Mouse (Mus musculus): ENCODE data around the gene Zfp574.

Zfp574 gene

DNA sequence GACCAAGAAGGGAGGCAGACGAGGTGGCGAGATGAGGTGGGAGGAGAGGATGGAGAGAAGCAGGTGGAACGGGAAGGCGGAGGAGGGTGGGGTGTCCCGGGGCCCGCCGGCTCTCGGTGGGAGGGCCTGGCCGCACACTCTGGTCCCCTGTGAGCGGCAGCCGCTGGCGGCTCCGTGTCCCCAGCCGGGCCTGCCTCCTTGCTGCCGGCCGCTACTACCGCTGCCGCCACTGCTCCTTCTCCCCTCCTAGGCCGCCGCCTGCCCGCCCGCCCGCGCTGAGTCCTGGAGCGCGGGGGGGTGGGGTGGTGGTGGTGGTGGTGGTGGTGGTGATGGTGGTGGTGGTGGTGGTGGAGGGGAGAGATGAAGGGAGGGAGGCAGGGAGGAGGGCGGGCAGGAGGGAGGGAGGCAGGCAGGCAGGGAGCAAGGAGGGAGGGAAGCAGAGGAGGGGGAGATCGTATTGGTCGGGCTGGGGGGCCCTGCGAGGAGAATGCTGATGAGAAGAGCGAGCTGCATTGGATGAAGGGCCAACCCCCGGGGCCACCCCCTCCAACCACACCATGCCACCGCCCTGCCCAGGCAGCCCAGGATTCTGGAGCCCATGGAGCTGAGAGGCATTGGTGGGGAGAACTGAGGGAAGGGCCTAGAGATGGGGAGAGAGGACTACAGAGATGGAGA, 486 bp downstream of the Zfp574 start:
- peak; percentile 33 for DNase-seq (ENCODE audit: low spot score)

DNA sequence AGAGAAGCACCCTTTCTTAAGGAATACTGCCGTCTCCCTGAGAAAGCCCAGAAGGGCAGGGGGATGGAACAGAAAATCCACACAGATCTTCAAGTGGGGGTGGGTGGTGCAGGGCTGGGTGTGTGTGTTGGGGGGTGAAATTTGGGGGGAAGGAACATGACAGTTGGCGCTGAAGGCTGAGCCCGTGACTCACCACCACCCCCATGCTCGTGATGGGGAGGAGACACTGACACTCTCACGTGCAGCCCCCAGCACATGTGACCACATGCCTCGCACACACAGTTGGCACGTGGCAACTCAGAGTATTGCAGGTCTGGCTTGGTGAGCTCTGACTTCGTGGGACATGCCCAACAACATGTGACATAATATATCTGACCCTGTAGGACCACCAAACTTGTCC, 1.6 kb downstream of the Zfp574 start:
- DNase-seq (ENCODE audit: low spot score): no peak

DNA sequence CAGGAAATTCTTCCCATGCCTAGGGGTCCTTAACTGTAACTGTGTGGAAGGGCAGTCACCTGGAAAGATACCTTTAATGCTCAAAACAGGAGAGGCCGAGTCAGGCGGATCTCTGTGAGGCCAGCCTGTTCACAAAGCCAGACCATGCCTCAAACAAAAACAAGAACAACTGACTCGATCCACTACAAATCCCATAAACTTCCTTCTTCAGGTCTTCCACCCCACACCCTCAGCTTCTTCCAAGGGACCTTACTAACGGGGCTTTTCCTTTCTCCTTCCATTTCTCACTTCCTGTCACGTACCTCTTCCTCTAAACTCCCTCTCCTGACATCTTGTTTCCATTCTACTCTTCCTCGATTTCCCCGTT, 3.9 kb downstream of the Zfp574 start:
- DNase-seq (ENCODE audit: low spot score): no peak

DNA sequence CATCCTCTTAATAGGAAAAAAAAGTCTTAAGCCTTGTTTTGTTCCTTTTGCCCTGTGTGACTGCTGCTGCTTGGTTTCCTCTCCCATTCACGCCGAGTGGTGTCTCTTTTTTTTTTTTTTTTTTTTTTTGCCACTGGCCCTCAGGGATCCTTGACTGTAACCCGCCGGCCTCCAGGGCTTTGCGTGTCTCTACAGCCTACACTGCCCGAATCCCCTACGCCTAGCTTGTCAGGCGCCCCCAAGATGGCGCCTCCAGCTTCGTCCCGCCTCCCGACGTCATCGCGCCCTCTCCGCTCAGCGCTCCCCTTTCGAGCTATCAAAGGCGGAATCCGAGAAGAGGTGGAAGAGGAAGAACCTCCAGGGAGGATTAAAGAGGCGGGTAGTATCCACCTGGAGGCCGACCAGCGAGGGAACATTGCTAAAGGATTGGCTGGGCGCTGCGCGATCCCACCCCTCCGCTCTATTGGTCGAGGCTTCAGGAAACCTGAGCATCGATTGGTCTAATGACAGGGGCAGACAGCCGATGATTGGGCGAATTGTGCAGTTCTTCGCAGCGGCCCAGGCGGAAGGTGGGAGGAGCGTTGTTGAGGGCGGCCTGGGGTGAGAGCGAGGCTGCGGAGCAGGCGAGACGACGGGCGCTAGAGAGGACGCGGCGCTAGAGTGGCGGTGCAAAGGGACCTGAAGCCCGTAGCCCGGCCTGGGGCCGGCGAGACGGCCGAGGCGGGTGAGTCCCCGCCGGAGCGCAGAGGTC, 4.5 kb downstream of the Zfp574 start:
- DNase-seq (ENCODE audit: low spot score): peak; percentile 88

DNA sequence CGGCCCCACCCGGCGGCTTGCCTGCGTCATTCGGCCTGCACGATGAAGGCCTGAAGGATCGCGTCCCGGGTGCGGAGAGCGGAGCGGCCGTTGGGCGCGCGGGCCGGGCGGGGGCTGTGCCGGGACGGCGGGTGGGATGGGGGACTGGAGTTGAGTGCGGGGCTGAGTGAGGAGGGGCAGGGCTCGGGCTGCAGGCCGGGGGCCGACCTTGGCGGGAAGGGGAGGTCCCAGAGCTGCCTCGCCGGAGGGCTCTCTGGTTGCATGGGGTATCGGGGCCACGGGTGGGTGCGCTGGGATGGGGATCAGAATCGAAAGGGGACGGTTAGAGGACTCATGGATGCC, 5.0 kb downstream of the Zfp574 start:
- DNase-seq (ENCODE audit: low spot score): no peak

DNA sequence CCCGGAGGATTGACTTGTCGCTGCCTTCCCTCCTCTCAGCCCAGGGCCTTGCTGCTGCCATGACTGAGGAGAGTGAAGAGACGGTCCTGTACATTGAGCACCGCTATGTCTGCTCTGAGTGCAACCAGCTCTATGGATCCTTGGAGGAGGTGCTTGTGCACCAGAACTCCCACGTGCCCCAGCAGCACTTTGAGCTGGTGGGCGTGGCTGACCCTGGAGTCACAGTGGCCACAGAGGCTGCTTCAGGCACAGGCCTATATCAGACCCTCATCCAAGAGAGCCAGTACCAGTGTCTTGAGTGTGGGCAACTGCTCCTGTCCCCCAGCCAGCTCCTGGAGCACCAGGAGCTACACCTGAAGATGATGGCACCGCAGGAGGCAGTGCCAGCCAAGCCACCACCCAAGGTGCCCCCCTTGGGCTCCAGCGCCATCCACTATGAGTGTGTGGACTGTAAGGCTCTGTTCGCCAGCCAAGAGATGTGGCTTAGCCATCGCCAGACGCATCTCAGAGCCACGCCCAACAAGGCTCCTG, 7.2 kb downstream of the Zfp574 start:
- DNase-seq (ENCODE audit: low spot score): no peak

DNA sequence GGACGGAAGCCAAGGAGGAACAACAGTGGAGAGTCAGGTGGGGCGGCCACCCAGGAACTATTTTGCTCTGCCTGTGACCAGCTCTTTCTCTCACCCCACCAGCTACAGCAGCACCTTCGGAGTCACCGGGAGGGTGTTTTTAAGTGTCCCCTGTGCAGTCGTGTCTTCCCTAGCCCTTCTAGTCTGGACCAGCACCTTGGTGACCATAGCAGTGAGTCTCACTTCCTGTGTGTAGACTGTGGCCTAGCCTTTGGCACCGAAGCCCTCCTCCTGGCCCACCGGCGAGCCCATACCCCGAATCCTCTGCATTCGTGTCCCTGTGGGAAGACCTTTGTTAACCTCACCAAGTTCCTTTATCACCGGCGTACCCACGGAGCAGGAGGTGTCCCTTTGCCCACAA, 8.1 kb downstream of the Zfp574 start:
- no peak for DNase-seq (ENCODE audit: low spot score)

DNA sequence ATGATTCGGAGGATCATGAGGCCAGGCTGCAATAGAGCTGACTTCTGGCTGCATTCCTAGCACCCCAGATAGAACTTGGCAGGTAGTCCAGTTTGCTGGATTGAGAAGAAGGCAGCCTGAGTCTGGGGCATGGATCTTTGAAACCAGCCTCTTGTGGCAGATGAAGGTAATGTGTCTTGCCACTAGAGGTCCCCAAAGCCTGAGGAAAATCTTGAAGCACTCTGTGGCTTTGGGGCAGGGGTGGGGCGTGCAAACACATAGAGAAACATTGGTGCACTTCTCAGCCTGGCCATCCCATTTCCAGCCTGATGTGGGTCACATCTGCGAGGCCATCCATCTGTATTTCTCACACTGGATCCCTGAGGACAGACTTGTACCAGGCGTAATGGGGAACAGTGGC, 10.1 kb downstream of the Zfp574 start:
- DNase-seq (ENCODE audit: low spot score): no peak

DNA sequence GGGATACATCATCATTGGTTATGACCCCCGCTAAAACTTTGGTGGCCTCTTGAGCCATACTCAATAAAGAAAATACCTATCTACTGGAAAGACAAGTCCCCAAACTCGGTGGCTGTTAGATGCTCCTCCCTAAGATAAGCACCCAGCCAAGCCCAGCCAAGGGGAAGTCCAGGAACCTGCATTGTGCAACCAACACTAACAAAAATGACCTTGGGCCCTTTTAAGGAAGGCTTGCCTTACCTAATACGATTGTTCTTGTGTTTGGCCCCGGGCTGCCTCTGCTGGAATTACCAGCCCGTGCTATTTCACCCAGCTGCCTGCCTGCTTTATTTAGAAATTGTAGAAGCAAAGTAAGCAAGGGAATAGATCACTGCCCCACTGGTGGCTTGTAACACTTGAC, 12.3 kb downstream of the Zfp574 start:
- no peak for DNase-seq (ENCODE audit: low spot score)

DNA sequence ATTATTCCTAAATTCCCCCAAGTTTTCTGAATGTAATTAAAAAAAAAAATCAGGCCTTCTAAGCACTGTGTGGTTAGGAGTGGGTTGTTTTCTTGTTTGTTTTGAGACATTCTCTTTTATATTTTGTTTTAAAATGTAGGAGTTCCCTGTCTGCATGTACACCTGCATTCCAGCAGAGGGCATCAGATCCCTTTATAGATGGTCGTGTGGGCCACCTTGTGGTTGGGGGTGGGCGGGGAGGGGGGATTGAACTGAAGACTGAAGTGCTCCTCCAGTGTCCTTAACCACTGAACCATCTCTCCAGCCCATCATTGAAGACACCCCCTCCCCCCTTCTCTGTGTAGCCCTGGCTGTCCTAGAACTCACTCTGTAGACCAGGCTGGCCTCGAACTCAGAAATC, 14.3 kb downstream of the Zfp574 start:
- DNase-seq (ENCODE audit: low spot score): no peak

DNA sequence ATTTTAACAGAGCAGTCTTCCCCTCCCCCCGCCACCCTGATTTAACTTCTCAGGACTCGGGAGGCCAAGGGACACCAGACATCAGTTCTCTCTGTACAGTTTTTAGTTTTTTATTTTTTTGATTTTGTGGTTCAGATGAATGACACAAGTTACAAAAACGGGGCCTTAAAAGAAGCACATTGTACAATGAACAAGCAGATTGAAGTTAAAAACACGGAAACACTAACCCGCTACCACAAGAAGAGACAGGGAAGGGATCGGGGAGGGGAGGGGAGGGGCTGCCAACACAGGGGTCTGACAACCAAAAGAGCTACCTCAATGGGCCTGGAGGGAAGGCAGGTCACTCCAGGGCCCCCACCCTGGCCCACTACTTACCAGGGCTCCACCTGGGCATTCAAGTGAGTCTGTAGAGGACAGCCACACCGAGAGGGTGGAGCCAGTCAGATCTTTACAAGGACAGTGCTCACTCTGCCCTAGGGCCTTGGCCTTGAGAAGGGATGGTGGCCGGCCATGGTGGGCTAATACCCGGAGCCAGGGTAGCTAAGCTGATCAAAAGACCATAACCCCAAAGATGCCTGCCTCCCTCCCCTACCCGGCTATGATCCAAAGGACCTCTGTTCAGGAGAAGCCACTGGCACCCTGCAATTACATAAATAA, 15.0 kb downstream of the Zfp574 start:
- no peak for DNase-seq (ENCODE audit: low spot score)

DNA sequence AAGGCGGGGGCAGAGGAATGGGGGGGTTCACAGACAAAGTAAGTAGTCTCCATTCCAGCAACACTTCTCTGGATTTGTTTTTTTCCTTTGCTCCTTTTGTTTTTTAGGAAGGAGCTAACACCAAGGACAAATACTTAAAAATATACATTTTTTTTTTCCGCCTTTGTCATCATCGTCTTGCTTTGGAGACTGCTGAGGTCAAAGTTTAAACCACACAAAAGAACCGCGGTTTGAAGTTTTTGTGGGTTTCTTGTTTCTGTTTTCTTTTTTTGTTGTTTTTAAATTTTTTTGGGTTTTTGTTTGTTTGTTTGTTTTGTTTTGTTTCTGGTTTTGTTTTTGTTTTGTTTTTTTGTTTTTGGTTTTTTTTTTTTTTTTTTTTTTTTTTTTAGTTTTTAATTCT, 15.6 kb downstream of the Zfp574 start:
- no peak for DNase-seq (ENCODE audit: low spot score)

DNA sequence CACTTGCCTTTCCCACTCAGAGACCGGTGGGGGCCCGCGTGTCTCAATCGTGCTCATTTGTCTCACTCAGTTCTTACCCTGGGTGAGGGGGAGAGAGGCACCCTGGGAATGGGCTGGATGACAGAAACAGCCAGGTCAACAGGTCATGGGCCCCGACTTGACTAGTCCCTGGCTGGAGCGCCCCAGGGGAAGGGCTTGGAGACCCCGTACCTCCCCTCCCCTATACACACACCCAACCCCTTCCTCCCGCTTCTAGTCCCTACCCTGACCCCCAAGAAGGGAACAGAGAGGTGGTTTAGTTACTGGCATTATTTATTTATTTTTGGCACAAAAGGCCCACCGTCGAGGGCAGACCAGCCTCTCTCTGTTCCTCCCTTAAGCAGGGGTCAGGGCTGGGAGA, 16.2 kb downstream of the Zfp574 start:
- no peak for DNase-seq (ENCODE audit: low spot score)

DNA sequence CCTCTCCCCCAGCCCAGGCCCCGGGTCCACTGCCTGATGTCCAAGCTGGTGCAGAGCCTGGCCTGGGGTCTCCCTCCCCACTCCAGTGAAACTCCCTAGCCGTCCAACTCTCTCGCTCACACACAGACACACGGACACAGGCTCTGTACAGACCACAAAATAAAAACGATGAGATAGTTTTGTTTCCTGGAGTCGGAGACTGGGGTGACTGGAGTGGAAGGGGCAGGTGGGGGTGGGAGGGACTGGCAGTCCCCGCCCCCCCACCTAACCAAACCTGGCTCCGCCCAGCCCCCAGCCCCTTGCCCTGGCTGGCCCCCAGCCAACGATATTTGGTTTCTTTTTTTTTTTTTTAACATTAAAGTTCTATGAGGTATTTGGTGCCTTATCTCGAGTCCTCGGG, 16.6 kb downstream of the Zfp574 start:
- no peak for DNase-seq (ENCODE audit: low spot score)

DNA sequence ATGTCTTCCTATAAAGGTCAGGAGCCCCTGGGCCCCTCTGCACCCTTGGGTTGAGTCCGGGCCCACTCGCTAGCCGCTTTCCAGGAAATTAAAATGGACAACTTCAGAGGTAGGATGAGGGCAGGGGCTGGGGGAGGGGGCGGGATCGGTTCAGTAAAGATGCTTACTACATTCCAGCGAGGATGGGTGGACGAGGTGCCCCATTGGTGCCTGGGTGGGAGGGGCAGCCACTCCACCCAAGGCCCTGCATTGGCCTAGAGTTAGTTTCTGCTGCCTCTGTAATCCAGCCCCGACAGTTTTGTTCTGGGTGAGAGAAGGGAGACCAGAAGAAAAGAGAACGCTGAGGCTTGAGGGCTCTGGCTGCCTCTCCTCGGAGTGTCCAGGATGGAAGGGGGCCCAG, 17.5 kb downstream of the Zfp574 start:
- DNase-seq (ENCODE audit: low spot score): no peak

DNA sequence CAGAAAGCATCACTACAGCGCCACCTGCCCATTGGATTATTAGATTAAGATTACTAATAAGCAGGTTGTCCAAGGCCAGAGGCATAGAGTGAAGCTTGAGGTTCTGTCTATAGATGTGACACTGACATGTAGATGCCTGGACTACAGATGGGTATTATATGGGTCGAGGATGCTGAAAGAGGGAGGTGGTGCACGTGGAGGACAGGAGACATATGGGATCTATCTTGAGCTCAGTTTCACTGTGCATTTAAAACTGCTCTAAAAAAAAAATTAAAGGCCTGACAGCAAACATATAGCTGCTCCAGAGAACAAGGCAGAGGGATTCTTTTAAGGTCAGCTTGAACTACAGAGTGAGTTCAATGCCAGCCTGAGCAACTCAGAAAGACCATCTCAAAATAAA, 25.8 kb downstream of the Zfp574 start:
- no peak for DNase-seq (ENCODE audit: low spot score)

DNA sequence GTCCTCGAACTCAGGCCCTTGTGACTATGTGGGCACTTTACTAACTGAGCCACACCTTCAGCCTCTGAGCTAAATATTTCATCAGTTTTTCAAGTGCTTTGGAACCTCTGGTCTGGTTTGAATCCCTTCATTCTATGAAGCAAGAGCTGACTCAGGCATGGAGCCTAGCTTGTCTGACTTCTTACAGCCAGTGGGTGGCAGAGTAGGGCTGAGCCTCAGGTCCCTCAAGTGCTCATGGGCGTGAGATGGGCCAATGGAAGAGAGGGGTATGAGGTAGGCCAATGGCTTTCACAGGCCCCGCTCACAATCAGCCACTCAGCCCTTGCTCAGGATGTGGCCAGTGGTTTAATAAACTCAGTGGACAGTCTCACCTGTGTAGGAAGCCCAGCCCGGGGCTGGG, 27.2 kb downstream of the Zfp574 start:
- no peak for DNase-seq (ENCODE audit: low spot score)

DNA sequence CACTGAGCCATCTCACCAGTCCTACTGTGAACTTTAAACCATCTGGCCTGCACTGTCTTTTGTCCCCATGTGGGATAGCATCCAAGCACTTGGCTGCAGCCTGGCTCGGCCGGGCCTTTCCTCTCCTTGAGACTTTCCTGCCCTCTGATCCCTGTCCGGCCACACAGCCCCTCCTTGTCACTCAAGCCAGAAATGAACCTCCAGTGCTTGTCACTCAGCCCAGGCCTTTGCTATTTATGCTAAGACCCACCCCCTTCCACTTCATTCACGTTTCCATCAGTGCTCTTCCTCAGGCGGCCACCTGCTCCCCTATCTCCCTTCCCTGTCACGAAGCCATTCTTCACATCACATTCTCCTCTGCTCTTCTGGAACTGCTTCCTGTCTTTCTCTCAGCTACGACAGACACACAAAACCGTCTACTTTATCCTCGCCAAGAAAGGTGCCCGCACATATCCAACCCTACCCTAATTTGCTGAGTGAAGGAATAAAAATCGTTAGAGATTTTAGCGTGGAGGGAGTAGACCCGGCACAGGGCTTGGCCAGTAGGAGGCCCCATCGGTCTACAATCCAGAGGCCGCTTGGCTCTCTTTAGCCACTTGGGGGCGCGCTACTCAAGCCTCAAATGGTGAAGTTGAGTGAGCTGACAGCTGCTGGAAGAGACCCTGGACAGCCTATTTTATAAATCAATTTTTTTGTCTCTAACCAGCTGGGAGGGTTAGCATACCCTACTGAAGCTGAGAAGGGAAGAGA, 33.2 kb downstream of the Zfp574 start:
- peak; percentile 69 for DNase-seq (ENCODE audit: low spot score)

DNA sequence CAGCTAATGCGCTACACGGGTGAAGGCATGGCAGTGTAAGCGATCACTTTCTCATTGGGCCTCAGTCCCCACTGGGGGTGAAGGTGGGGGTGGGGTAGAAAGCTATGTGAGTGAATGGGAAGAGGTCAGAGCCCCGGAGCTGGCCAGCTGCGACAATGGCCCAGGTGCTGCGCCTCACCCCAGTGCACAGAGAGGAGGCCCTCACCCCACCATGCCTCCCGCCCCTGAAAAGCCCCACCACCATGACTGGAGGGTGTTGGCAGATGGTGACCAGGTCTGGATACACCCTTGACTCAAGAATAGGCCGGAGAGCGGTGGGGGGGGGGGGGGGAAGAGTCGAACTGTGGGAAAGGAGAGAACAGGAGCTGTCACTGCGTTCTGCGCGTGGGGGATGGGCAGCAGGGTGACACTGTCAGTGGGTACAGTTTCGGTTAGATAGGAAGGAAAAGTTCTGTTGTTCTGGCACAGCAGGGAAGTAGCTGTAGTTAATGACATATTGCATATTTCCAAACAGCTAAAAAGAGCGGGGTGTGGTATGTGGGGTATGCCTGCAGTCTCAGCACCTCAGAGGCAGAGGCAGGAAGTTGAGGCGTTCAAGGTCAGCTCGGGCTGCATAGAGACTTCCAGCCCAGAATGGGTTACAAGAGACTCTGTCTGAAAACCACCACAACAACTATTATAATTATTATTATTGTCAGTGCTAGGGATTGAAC, 34.6 kb downstream of the Zfp574 start:
- DNase-seq (ENCODE audit: low spot score): no peak

DNA sequence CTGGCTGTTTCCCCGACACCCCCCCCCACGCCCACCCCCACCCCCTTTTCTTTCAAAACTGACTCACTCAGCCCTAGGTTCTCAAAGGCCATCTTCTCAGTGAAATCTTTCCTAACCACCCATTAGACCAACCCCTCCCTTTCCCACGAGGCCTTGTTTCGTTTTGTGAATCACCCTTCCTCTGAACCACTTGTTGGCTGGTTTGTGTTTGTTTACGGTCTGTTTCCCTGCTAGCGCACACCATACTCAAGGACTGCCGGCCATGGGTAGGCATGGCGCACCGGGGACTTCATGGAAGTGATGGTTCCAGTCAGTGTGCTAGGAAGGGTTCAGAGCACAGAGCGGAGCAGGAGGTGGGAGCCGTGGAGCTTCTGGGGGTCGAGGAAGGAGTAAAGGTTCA, 37.0 kb downstream of the Zfp574 start:
- no peak for DNase-seq (ENCODE audit: low spot score)

DNA sequence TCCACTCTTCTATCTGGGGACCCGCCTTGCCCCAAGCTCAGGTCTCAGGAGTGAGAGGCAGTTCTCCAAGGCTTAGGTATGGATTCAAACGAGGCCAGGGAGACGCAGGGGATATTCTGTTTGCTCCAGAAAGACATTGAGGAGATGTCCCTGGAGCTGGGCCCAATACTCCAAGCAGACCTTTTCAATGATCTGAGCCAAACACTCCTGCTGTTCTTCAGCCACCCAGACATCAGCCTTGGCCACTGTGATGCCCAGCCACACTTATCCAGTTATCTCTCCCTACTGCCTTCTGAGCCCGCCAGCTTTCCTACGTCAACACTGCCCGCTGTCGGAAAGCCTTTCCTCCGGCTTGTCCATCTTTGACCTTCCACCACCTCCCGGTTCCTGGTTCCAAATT, 38.0 kb downstream of the Zfp574 start:
- no peak for DNase-seq (ENCODE audit: low spot score)
